13 mouse cellular contexts compared by ENCODE assay signal in genomic region chr16:56594866-56595265, GRCm38 (mm10).
DNase-seq lines count a peak whose midpoint lies in the region; ATAC-seq and TF ChIP-seq lines count a peak whose summit lies in the region.
"Had no signal": no experiment of that assay in that cellular context is flagged by ENCODE, and none has a peak within 500 bp of the region (broad histone marks: within the 10 kb centered on the region; RNA-seq: fewer than 3 reads in every experiment).

No protein-coding gene starts in this region.

- no peak overlapping the region for H3K9ac ChIP-seq in hindbrain, embryonic 11.5 days (ENCODE audit: low read depth, low read length)
- H3K9ac ChIP-seq: embryonic facial prominence, embryonic 12.5 days; hindbrain, embryonic 12.5 days; lung, embryonic 14.5 days had no signal

- no peak for ATAC-seq in hindbrain, embryonic 11.5 days (ENCODE audit: low FRiP score)
- ATAC-seq: midbrain, embryonic 16.5 days had no signal

- intact Hi-C loops in gastrocnemius, postnatal 36 days (cut with DNase I) = no loop called here

- peak overlapping the region; percentile 44; the same call in 1 of the 2 replicates for H3K27ac ChIP-seq in olfactory bulb, adult 2 months (ENCODE audit: insufficient read depth, low read depth, low read length)
- H3K27ac ChIP-seq in hindbrain, embryonic 11.5 days (ENCODE audit: low read depth, low read length) = no peak overlapping the region
- H3K27ac ChIP-seq: embryonic facial prominence, embryonic 12.5 days; hindbrain, embryonic 12.5 days had no signal

- no peak for TF ChIP-seq POLR2A in olfactory bulb, adult 2 months (IDR thresholded peaks at IDR 0.05; ENCODE audit: insufficient read depth, low read depth, low read length)

- H3K9me3 ChIP-seq in hindbrain, embryonic 11.5 days (ENCODE audit: control insufficient read depth, low read length) = no peaks in the 10 kb centered on the region
- H3K9me3 ChIP-seq: embryonic facial prominence, embryonic 12.5 days; hindbrain, embryonic 12.5 days had no signal

- 46% methylated on average over 6 of the region's 6 CpGs for WGBS in olfactory bulb, adult 2 months
- WGBS in hindbrain, embryonic 11.5 days = 82% methylated on average over 6 of the region's 6 CpGs

- peak; percentile 30 for DNase-seq in gastrocnemius, adult 18-20 months (ENCODE audit: low spot score)
- DNase-seq in gastrocnemius, postnatal 36 days = no peak
- DNase-seq in brain, adult 2 months (ENCODE audit: low read depth, low spot score) = peak; percentile 72
- peak; percentile 6 to 15 for DNase-seq in layer of hippocampus, adult 8-10 months (ENCODE audit: low spot score in 2 of 2)
- no peak for DNase-seq in ovary, postnatal 36 days (ENCODE audit: low spot score)
- no peak for DNase-seq in hindbrain, embryonic 11.5 days (ENCODE audit: low spot score)
- DNase-seq: cerebellum, adult 18-20 months; lung, embryonic 14.5 days had no signal

- no peaks in the 10 kb centered on the region for H3K36me3 ChIP-seq in hindbrain, embryonic 11.5 days (ENCODE audit: control insufficient read depth, insufficient read depth, low read length)
- H3K36me3 ChIP-seq: embryonic facial prominence, embryonic 12.5 days; hindbrain, embryonic 12.5 days had no signal

- peaks cover 3% of the 10 kb centered on the region for H3K4me1 ChIP-seq in olfactory bulb, adult 2 months (ENCODE audit: control insufficient read depth, insufficient read depth, low read length)
- no peaks in the 10 kb centered on the region for H3K4me1 ChIP-seq in hindbrain, embryonic 11.5 days (replicated peaks; ENCODE audit: control insufficient read depth, insufficient read depth, low read length)
- H3K4me1 ChIP-seq: embryonic facial prominence, embryonic 12.5 days; hindbrain, embryonic 12.5 days had no signal

- TF ChIP-seq CTCF in olfactory bulb, adult 2 months (IDR thresholded peaks at IDR 0.05; ENCODE audit: insufficient read depth, low read depth, low read length) = no peak

- H3K27me3 ChIP-seq in hindbrain, embryonic 11.5 days (ENCODE audit: control insufficient read depth, insufficient read depth, low read length) = no peaks in the 10 kb centered on the region
- H3K27me3 ChIP-seq: embryonic facial prominence, embryonic 12.5 days; hindbrain, embryonic 12.5 days had no signal

- no peak overlapping the region for H3K4me3 ChIP-seq in olfactory bulb, adult 2 months (ENCODE audit: insufficient read depth, low read depth, low read length)
- no peak overlapping the region for H3K4me3 ChIP-seq in hindbrain, embryonic 11.5 days (ENCODE audit: low read depth, low read length)
- H3K4me3 ChIP-seq: embryonic facial prominence, embryonic 12.5 days; hindbrain, embryonic 12.5 days had no signal

- no peak overlapping the region for H3K4me2 ChIP-seq in hindbrain, embryonic 11.5 days (replicated peaks; ENCODE audit: low read depth, low read length)
- H3K4me2 ChIP-seq: embryonic facial prominence, embryonic 12.5 days; hindbrain, embryonic 12.5 days; liver, embryonic 11.5 days; lung, embryonic 14.5 days had no signal

Comparison
In these comparisons a context has a peak if more than half of its experiments do, and no peak if none do; other contexts are left out.
1. DNase-seq: peak in gastrocnemius, adult 18-20 months (single experiment), brain, adult 2 months (single experiment) and layer of hippocampus, adult 8-10 months (2 of 2); none in gastrocnemius, postnatal 36 days (0 of 2), ovary, postnatal 36 days (single experiment) and hindbrain, embryonic 11.5 days (single experiment).